Mouse (Mus musculus) stomach, postnatal 0 days (tissue): ENCODE results near the gene Wdr24.
A peak's percentile ranks its signal among the peaks of the same experiment; 100 is the strongest.

Experiments used
- CTCF ChIP-seq: IDR thresholded peaks from 2 replicates; pipeline ENCODE4 v1.5.1; 2016; ENCODE audit warnings: antibody characterized with exemption, low read depth, mild to moderate bottlenecking, moderate library complexity
- EP300 ChIP-seq: optimal IDR thresholded peaks from 2 replicates; pipeline ENCODE3; 2016; ENCODE audit warnings: antibody characterized with exemption

DNA sequence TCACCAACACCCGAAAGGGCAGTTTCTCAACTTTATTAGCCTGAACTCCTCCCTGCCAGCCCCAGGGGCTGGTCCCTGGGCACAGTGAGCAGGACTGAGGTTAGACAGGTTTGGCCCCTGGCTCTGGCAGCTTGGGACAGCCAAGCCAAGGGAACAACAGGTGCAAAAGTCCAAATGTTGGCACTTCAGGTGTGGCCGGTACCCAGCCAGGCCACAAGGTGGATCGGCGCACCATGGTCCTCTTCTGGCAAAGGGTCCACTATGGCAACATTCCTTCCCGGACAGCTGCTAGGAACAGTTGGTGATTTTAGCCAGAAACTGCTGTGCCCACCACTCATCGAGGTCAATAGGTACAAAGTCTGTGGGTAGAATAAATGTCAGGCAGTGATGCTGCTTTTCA lies 40.3 kb downstream of the Wdr24 start:
- TF ChIP-seq CTCF: peak; percentile 25
- TF ChIP-seq EP300: no peak
